Mouse (Mus musculus) heart, postnatal 25 days (tissue): ENCODE data around the gene Psmd11. TPM values are rescaled to one million over a fixed set of nuclear protein-coding genes. Genes with fewer than 3 reads are reported as not detected.
"Not testable (repeated sequence)": the region's sequence is repeated elsewhere in the genome, so short reads cannot be mapped to it uniquely, and the experiment has no call there.

Experiments
- DNase-seq: peaks from one replicate; pipeline ENCODE4 v3.0.0; 2022; ENCODE audit warnings: low spot score
- intact Hi-C: fragments of 180-260 bp; cut with DNase I; formaldehyde crosslinking; loops from one replicate; pipeline ENCODE4 v1.15.1; 2025
- total RNA-seq, 2 experiments: library from RNA; stranded (reverse); gene quantifications; 2 replicates each; pipeline ENCODE4 v1.2.3; 2021

Gene Psmd11
- total RNA-seq, result 100 to 1,000 TPM; 104 to 112 TPM

DNA sequence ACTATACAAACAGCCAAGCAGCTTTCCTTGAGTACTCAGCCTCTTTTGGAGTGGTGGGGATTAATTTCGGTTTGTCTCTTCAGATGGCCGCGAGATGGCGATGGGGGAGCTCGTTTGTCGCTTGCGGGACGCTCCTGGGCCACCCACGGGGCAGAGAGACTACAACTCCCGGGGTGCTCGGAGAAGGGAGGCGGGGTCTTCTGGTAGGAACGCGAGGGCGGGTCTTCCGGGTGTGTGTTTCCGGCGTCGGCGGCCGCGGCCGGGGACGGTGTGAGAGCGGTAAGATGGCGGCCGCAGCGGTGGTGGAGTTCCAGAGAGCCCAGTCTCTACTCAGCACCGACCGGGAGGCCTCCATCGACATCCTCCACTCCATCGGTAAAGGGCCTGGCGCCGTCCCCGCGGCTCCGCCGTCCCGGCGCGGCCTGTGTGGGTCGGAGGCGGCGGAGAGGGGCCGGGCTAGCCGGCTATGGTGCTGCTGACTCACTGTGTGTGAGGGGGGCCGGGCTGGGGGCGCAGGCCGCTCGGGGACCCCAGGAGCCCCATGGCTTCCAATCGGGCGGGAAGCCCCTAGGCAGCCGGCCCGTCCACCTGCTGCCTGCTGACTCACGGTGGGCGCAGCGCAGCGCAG lies at the start of gene Psmd11:
Gene Psmd11, plus strand, starts transcription at position 235 of the 628 bp plus-strand sequence.
- intact Hi-C loops, result loop anchor here (2.0 kb wide), 1 partner anchor 242 kb away; no protein-coding TSS in a partner anchor
- peak; percentile 91 for DNase-seq

DNA sequence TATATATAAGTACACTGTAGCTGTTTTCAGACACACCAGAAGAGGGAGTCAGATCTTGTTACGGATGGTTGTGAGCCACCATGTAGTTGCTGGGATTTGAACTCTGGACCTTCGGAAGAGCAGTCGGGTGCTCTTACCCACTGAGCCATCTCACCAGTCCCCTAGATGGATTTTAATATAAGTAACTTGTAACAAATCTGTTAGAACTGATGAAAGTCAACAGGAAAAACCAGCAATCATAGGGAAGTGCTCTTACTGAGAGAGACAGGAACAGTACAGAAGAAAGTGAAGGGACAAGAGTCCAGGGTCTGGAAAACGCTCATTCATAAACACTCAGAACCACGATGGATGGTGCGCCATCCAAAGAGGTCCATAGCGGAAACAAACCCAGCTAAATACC lies 49.2 kb upstream of the Psmd11 start:
- DNase-seq, intact Hi-C loops: not testable (repeated sequence)

DNA sequence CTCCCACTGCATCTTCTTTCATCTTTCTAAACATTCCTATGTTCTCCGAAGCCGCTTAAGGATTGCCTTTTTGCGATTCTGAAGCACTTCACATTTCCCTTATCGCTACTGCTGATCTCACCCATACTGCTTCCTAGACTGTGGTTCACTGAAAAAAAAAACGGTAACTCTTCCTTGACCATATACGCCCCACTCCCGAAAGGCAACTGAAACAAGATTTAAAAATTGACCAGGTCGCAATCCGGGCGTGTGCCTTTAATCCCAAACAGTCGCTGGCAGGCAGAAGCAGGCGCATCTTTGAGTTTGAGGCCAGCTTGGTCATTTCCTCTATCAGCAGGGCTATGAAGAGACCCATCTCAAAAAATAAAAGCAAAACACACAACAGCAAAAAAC lies 45.8 kb upstream of the Psmd11 start:
- DNase-seq, result peak; percentile 7
- intact Hi-C loops, result no loop called here

DNA sequence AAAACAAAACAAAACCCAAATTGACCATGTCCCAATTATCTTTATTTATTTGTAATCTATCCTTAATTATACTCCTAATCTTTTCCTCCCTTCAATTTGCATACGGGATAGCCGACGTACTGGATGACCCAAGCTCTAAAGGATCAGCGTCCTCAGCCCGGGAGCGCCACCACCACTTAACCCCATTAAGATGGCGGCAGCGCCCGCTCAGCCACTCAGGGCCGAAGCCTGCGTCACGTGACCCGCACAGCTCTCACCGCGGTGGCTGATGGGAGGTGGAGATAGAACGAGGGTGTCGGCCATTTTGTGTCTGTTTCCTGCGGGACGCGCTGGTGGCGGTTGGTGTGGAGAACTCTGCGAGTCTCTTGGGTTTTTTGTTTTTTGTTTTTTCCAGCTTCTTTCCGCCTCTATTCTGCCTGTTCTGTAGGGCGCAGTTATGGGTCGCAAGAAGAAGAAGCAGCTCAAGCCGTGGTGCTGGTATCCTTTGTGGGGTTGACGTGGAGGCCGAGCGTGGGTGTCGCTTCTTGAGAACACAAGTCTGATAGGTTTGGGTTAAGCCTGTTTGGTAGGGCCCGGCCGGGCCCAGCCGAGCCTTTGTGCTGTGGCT lies 45.3 kb upstream of the Psmd11 start, which contains the start of gene Zfp207:
Gene Zfp207, plus strand, starts transcription at position 261 of the 607 bp plus-strand sequence.
- DNase-seq, result peak; percentile 95
- intact Hi-C loops, result no loop called here

DNA sequence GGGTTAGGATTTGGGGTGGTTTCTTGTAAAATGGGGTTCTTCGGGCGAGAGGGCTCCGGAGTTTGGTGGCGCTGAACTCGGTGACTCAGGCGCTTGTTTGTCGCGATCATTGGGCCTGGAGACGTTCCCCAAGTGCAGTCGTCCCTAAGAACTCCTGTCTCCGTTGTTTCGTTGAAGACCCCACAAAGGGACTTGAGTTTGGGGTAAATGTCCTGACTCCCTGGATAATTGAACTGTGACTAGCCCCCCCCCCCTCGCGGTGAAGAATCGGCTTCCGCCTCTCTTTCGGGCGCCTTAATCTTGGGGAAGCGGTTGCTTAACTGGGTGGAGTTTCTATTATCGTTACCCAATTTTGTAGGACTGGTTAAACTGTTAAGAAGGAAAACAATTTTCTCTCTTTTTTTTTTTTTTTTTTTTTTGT lies 44.8 kb upstream of the Psmd11 start:
- no peak for DNase-seq
- intact Hi-C loops, result no loop called here

DNA sequence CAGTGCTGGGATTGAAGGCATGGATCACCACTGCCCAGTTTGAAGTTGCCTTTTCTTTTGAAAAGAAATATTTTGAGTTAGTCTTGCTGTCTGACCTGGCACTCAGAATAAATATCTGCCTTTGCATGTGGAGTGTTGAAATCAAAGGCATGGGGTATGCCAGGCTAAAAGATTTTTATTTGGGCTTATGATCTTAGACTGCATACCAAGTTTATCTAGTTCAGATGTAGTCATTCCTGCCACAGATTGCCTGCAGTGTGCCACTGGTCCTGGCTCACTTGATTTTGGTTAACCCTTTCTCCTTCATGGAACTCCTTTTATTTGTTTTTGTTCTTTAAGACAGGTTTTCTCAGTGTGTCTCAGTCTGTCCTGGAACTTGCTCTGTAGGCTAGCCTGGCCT lies 44.0 kb upstream of the Psmd11 start:
- no peak for DNase-seq
- intact Hi-C loops, result no loop called here

DNA sequence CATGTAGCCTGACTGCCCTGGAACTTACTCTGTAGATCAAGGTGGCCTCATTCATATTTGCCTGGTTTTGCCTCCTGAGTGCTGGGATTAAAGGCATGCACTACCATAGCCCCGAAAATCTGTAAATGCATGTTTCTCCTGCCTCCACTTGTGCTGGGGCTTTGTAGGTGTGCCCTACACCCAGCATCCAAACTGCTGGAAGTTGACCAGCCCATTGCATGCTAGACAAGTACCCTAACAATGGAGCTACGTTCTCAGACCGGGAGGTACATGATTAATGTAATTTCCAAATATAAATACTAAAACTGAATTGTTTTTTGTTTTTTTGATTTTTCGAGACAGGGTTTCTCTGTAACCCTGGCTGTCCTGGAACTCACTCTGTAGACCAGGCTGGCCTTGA lies 43.4 kb upstream of the Psmd11 start:
- no peak for DNase-seq
- intact Hi-C loops, result no loop called here

DNA sequence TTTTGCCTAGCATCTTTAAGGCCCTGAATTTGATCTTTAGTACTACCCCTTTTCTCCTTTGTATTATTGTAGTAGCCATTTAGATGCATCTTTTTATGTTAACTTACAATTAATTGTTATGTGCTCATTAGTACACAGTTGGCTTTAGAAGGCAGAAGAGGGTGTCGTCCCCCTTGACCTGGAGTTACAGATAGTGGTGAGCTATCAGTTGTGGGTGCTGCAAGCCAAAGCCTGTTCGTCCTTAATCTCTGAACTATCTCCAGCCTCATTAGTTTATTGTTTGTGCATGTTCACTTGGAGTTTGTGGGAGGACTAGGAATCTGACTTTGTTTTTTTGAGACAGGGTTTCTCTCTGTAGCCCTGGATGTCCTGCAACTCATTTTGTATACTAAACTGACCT lies 41.6 kb upstream of the Psmd11 start:
- intact Hi-C loops, result no loop called here
- no peak for DNase-seq

DNA sequence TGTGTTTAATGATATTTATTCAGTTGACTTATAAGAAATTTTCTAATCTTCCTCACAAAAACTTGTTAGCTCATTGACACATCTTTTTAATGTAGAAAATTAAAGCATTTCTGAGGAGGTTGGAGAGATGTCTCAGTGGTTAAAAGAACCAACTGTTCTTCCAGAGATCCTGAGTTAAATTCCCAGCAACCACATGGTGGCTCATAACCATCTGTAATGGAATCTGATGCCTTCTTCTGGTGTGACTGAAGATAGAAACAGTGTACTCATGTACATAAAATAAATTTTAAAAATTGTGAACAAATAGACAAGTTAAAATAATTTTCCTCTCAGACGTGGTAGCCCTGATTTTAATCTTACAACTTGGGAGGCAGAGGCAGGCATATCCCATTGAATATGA lies 38.5 kb upstream of the Psmd11 start:
- DNase-seq, result no peak
- intact Hi-C loops, result no loop called here

DNA sequence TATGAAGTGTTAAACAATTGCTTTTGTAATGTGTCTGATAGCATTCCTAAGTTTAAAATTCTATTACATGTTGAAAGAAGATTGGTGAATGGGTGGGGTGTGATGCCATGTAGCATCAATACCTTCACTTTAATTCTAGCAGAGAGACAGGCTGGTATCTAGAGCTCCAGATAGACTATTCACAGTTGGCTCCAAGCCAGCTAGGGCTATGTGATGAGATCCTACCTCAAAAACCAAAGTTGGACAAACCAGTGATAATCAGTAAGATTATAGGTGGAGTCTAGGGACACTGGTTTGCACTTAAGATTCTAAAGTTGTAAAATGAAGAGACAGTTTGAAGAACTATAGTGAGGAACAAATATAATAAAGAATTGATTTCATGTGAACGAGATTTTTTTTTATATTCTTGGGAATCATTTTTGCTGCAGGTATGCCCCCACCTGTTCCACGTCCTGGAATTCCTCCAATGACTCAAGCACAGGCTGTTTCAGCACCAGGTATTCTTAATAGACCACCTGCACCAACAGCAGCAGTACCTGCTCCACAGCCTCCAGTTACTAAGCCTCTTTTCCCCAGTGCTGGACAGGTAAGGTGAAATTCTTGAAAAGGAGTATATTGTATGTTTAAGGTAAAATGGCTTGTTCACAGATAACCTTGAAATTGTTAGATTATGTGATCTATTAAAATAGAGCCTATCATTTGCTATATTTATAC lies 36.9 kb upstream of the Psmd11 start:
- intact Hi-C loops, result no loop called here
- no peak for DNase-seq

DNA sequence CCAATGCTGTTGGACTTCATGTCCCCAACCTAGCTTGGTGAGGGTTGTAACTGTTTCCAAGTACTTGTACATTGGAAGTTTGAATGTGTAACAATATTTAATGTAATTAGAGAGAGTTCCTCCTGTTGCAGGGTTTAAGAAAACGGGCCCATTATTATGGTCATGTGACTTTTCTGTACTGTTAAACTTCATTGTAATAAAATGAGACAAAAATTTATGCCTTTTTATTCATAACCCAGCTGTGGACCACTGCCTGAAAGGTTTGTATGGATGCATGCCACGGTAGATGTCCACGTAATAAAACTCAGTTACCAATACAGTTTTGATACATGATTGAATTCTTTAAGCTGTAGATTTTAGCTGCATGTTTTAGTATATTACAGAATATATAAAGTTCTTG lies 32.5 kb upstream of the Psmd11 start:
- intact Hi-C loops, result no loop called here
- DNase-seq, result no peak

DNA sequence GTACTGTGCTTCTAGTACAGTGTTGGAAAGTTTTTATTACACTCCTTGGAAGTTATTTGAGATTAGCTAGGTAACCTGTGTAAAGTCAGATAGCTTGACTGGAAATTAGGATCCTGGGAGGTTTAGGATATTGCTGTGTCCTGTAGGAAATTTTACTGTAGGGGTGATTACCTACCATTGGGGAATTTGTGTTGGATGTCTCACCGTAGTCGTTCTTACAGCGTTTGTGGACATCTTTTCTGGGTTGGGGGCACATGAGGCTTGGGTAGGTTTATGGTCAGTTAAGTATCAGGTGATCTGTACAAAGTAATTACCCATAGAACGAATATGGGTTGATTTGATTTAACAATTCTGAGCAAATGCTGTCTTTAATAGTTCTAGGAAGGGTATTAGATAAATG lies 31.8 kb upstream of the Psmd11 start:
- intact Hi-C loops, result no loop called here
- DNase-seq, result no peak

DNA sequence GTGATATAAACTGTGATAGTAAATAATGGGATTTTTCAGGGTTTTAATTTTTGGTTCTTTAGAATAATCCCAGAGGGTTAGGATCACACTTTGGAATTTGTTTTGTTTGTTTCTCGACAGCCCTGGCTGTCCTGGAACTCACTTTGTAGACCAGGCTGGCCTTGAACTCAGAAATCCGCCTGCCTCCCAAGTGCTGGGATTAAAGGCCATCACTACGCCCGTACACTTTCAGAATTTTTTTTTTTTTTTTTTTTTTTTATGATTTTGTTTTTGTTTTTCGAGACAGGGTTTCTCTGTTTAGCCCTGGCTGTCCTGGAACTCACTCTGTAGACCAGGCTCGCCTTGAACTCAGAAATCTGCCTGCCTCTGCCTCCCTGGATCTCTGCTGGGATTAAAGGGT lies 20.5 kb upstream of the Psmd11 start:
- intact Hi-C loops, DNase-seq: not testable (repeated sequence)

DNA sequence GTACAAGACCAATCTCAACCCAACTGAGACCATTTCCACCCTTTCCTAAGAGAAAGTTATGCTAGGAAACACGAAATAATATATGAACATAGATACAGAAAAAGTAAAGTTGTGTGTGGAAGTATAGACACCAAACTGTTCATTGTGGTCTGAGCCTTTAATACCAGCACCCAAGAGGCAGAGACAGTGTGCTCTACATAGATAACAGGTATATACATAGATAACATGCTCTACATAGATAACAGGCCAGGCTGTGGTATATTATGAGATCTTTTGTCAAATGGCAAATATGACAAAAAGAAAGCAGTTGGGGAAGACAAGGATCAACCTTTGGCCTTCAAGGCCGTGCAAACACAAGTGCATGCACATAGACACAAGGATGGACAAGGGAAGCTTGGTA lies 18.0 kb upstream of the Psmd11 start:
- DNase-seq, result no peak
- intact Hi-C loops, result no loop called here

DNA sequence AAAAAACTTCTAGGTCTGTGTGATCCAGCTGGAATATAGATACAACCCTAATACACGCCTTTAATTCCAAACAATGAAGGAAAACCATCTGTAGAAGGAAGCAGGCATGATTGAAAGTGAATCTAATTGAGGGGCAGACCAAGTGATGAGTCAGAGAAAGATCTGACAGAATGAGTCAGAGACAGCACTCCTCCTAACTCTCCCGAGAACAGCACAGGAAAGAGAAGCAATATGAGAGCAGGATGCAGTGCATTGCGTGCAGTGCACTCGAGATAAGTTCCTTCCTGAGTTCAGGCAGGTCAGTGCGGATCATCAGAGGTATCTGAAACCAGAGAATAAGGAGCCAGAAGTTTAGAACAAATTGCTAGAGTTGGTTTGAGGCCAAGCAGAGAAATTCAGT lies 11.3 kb upstream of the Psmd11 start:
- intact Hi-C loops, result no loop called here

DNA sequence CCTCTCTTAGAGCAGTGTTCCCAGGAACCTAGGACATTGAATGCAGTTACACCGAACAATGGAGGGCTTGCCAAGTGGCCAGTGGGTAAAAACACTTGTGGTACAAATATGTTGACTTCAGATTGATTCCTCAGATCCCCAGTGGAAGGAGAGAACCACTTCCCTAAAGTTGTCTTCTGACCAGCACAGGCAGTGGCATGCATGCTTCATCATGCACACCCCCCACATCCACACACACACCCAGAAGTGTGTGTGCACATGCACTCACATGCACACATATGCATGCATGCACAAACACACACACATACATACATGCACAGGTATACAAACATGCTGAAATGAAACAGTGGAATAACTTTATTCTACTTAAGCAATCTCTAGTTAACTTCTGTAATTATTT lies 8.7 kb upstream of the Psmd11 start:
- intact Hi-C loops, result no loop called here
- DNase-seq, result no peak

More for the DNA sequence above, 11.3 kb upstream of the Psmd11 start:
- DNase-seq, result no peak

DNA sequence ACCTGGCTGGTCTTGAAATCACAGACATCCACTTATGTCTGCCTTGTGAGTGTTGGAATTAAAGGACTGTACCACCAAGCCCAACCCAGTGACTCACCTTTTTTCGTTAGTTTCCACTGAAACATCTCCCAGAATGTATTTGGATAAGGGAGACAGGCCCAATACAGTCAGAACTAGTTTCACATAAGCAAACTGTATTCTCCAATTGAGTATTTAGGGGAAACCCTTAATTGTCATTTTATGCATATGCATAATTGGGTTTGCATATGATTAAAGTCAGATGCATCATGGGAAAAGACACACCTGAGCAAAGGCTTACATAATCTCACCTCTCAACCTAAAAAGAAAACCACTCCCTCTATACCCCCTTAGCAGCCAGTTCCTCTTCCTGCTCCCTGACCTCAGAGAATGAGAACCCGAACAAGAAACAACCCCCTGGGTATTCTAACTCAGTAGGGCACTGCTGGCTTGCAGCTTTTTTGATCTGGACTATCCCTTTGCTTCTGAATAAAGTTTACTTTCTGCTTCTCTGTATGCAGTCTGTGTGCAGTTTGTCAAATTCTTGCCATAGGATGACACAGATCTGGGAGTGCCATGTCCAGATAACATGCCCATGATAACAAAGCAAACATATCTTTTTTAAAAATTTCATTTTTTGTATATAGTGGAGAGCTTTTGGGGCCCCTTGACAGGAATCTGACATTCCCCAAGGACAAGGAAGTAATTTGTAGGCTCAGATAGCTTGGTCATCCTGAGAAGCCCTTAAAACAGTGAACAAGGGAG lies 8.0 kb upstream of the Psmd11 start:
- intact Hi-C loops, result no loop called here
- DNase-seq, result no peak

DNA sequence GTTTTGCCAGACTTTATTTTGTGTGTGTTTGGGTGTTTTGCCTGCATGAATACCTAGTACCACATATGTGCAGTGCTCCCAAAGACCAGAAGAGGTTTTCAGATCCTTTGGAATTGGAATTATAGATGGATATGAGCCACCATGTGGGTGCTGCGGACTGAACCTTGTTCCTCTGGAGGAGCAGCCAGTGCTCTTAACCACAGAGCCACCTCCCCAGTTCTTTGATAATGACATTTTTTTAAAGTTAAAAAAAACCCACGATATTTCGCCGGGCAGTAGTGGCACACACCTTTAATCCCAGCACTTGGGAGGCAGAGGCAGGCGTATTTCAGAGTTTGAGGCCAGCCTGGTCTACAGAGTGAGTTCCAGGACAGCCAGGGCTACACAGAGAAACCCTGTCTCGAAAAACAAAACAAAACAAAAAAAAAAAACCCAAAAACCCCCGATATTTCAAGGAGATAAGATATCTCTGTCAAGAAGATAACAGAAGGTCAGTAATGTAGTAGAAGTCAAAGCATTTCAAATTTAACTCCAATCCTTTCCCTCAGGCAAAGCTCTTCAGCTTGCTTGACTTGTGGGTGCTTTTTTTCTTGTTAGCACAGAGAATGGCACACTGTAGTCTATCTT lies 6.9 kb upstream of the Psmd11 start:
- no peak for DNase-seq
- intact Hi-C loops, result no loop called here

DNA sequence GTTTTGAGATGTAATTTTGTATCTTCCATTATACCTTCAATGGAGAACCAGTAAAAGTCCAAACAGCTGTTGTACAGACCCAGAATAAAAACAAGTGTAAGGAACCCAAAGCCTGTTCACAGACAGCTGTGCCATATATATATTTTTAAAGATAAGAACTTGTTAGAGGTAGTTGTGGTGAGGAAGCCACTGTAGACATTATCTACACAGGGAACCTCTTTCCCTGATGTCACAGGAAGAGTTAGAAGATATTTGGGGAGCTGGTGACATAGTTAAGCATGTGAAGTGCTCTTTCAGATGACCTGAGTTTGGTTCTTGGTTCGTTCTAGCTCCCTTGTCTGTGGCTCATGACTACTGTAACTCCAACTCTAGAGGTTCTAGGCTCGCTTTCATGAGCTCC lies 3.7 kb upstream of the Psmd11 start:
- no peak for DNase-seq
- intact Hi-C loops, result no loop called here

DNA sequence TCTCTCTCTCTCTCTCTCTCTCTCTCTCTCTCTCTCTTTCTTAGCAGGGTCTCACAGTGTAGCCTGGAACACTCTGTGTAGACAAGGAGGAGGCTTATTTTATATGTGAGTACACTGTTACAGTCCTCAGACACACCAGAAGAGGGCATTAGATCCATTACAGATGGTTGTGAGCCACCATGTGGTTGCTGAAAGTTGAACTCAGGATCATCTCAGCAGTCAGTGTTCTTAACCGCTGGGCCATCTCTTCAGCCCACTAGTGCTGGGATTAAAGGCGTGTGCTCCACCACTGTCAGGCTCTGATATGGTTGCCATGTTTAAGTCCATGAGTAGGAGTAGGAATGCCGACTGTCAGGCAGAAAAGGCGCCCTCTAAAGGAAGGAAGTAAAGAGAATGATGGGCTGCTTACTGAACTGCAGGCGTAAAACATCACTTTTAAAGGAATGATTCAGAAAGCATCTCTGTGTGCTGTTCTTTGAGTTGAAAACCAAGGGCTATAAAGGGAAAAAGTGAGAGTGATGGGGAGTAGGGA lies 3.1 kb upstream of the Psmd11 start:
- no peak for DNase-seq
- intact Hi-C loops, result no loop called here
